17 mouse cellular contexts compared by ENCODE assay signal in genomic region chr14:76953171-76953570, GRCm38 (mm10).
DNase-seq lines count a peak whose midpoint lies in the region; ATAC-seq and TF ChIP-seq lines count a peak whose summit lies in the region.
"Had no signal": no experiment of that assay in that cellular context is flagged by ENCODE, and none has a peak within 500 bp of the region (broad histone marks: within the 10 kb centered on the region; RNA-seq: fewer than 3 reads in every experiment).

No protein-coding gene starts in this region.

- ATAC-seq in embryonic facial prominence, embryonic 14.5 days (ENCODE audit: low read depth) = no peak
- no peak for ATAC-seq in granulocyte monocyte progenitor cell, adult 5-6 weeks (replicated peaks; ENCODE audit: poor library complexity, severe bottlenecking)
- ATAC-seq: forebrain, embryonic 13.5 days; forebrain, embryonic 15.5 days; forebrain, postnatal 0 days had no signal

- H3K36me3 ChIP-seq in embryonic facial prominence, embryonic 14.5 days (ENCODE audit: control insufficient read depth, insufficient read depth, low read length) = no peaks in the 10 kb centered on the region
- H3K36me3 ChIP-seq: forebrain, embryonic 15.5 days had no signal

- TF ChIP-seq CTCF in layer of hippocampus, adult 2 months (conservative IDR thresholded peaks at IDR 0.05) = no peak

- no peaks in the 10 kb centered on the region for H3K9me3 ChIP-seq in embryonic facial prominence, embryonic 14.5 days (ENCODE audit: control insufficient read depth, low read length)
- H3K9me3 ChIP-seq: forebrain, embryonic 13.5 days; forebrain, embryonic 15.5 days had no signal

- no peak overlapping the region for H3K9ac ChIP-seq in embryonic facial prominence, embryonic 14.5 days (ENCODE audit: low read depth, low read length)
- H3K9ac ChIP-seq: forebrain, embryonic 13.5 days; forebrain, embryonic 15.5 days; forebrain, postnatal 0 days had no signal

- DNase-seq in cerebellum, postnatal 14 days = peak; percentile 40 to 52
- DNase-seq in cerebellum, adult 9-11 months = no peak
- DNase-seq in layer of hippocampus, adult 2 months (ENCODE audit: low spot score in 2 of 2) = no peak
- no peak for DNase-seq in layer of hippocampus, adult 18-20 months (ENCODE audit: low spot score in 2 of 2)
- peak; percentile 46 for DNase-seq in embryonic facial prominence, embryonic 14.5 days (ENCODE audit: low spot score)
- peak; percentile 73 for DNase-seq in fibroblast of lung, adult 2 months (ENCODE audit: low read depth)
- no peak for DNase-seq in c-Kit-positive CD71-positive TER-119-positive erythroid progenitor cells, embryonic 14.5 days (ENCODE audit: low spot score)
- DNase-seq: adrenal gland, adult 2 months; adrenal gland, postnatal 10 days; adrenal gland, postnatal 25 days; cerebellum, adult 18-20 months; cerebellum, adult 8-10 months; forebrain, postnatal 0 days had no signal

- H3K4me1 ChIP-seq in embryonic facial prominence, embryonic 14.5 days (ENCODE audit: control insufficient read depth, insufficient read depth, low read length) = peaks cover 29% of the 10 kb centered on the region
- H3K4me1 ChIP-seq: forebrain, embryonic 13.5 days had no signal

- 73% methylated on average over 2 of the region's 2 CpGs for WGBS in embryonic facial prominence, embryonic 14.5 days

- H3K27me3 ChIP-seq in embryonic facial prominence, embryonic 14.5 days (replicated peaks; ENCODE audit: control insufficient read depth, insufficient read depth, low read length) = no peaks in the 10 kb centered on the region
- H3K27me3 ChIP-seq: forebrain, embryonic 13.5 days; forebrain, embryonic 15.5 days had no signal

- peak overlapping the region; percentile 43; the same call in 1 of the 2 replicates for H3K27ac ChIP-seq in layer of hippocampus, adult 2 months
- H3K27ac ChIP-seq in embryonic facial prominence, embryonic 14.5 days (replicated peaks; ENCODE audit: low read depth, low read length) = no peak overlapping the region; the same call in 1 of the 2 replicates
- H3K27ac ChIP-seq: forebrain, embryonic 13.5 days; forebrain, embryonic 15.5 days had no signal

- no peak overlapping the region for H3K4me3 ChIP-seq in layer of hippocampus, adult 2 months
- H3K4me3 ChIP-seq in embryonic facial prominence, embryonic 14.5 days (ENCODE audit: low read depth, low read length) = no peak overlapping the region
- H3K4me3 ChIP-seq: erythroblast, embryonic 14.5 days; forebrain, embryonic 13.5 days; forebrain, embryonic 15.5 days had no signal

- no peak overlapping the region for H3K4me2 ChIP-seq in embryonic facial prominence, embryonic 14.5 days (ENCODE audit: low read depth, low read length)
- H3K4me2 ChIP-seq: forebrain, embryonic 13.5 days; forebrain, embryonic 15.5 days had no signal

Comparison
In these comparisons a context has a peak if more than half of its experiments do, and no peak if none do; other contexts are left out.
1. DNase-seq: peak in cerebellum, postnatal 14 days (2 of 2), embryonic facial prominence, embryonic 14.5 days (single experiment) and fibroblast of lung, adult 2 months (single experiment); none in cerebellum, adult 9-11 months (single experiment), layer of hippocampus, adult 2 months (0 of 2), layer of hippocampus, adult 18-20 months (0 of 2) and c-Kit-positive CD71-positive TER-119-positive erythroid progenitor cells, embryonic 14.5 days (single experiment).